Mouse (Mus musculus): ENCODE data around the gene Poc1b. TPM values are rescaled to one million over a fixed set of nuclear protein-coding genes. Genes with fewer than 3 reads are reported as not detected.

Poc1b gene
- polyA plus RNA-seq, 1 experiment = 26.7 TPM

DNA sequence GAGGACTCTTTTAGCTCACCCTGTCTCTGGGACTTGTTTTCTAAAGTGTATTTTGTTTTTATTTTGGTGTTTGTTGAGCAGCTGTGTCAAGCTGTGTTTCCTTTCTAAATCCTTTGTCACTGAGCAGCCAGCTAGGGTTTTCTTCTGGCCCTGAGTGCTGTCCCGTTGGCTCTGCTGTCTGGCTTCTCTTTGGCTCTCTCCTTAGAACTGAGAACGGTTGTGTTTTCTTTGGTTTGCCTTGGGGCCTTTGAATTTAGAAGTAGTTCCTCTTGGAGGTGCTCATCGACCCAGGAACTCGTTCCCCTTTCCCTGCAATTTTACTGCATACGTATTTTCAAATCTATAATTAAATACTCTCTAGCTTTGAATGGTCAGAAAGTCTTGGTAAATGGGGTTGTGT lies 56.2 kb downstream of the Poc1b start:
- TF ChIP-seq CTCF (IDR thresholded peaks at IDR 0.05; ENCODE audit: borderline replicate concordance, extremely low read depth, insufficient read depth, insufficient read length) (no peak), POLR2A (IDR thresholded peaks at IDR 0.05; ENCODE audit: borderline replicate concordance, extremely low read depth, insufficient read depth, insufficient read length, poor library complexity, severe bottlenecking) (no peak)

DNA sequence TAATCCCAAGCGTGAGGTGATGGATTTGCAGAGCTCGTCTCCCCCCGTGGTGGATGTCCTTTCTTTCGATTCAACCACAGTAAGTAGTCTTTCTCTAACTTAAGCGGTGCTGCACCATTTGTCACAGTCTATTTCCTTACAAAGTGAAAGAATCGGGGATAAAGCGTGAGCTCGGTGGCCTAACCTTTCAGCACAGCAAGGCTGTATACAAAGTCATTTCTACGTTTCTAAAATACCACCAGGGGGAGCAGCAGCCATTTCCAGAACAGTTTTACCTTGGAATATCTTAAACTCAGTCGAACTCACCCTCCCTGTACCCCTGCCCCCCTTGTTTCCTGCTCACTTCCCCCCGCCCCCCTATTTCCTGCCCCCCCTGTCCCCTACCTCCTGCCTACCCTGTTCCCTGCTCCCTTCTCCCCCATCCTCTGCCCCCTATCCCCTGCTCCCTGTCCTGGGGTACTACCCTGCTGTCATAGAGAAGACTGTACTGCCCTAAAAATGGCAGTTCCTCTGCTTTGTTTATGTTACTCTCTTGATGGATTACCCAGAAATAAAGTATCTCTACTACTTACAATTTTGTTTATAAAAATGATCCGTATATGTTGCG lies 58.1 kb downstream of the Poc1b start:
- TF ChIP-seq CTCF (IDR thresholded peaks at IDR 0.05; ENCODE audit: borderline replicate concordance, extremely low read depth, insufficient read depth, insufficient read length) (peak; percentile 54; the same call in 1 of the 2 replicates), POLR2A (IDR thresholded peaks at IDR 0.05; ENCODE audit: borderline replicate concordance, extremely low read depth, insufficient read depth, insufficient read length, poor library complexity, severe bottlenecking) (no peak)
- peak; percentile 87 for DNase-seq (ENCODE audit: low read depth)

More for the DNA sequence above, 56.2 kb downstream of the Poc1b start:
- DNase-seq (ENCODE audit: low read depth) = no peak

DNA sequence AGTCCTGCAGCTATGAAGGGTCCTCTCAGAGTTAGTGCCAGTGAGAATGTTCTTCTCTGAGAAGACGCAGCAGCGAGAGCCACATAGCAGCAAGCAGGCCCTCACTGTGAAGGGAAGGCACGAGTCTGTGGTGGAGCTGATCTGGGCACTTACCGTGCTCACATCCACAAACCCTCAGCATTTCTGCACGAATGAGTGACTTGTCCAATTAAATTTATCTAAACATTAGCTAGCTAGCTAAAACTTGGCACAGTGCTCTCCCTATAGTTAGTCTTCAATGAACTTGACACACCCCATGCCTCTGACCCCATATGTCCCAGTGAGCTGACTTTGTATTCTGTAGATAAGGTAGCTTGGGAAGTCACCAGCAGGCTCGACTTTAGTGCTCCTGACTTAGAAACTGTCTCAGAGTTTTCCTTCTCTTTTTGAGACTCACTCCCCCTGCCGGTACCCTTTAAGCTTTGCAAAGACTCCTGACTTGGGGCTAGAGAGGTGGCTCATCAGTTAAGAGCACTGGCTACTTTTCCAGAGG lies 59.0 kb downstream of the Poc1b start:
- DNase-seq (ENCODE audit: low read depth) = peak; percentile 6
- TF ChIP-seq CTCF (IDR thresholded peaks at IDR 0.05; ENCODE audit: borderline replicate concordance, extremely low read depth, insufficient read depth, insufficient read length) (no peak), POLR2A (IDR thresholded peaks at IDR 0.05; ENCODE audit: borderline replicate concordance, extremely low read depth, insufficient read depth, insufficient read length, poor library complexity, severe bottlenecking) (no peak)

DNA sequence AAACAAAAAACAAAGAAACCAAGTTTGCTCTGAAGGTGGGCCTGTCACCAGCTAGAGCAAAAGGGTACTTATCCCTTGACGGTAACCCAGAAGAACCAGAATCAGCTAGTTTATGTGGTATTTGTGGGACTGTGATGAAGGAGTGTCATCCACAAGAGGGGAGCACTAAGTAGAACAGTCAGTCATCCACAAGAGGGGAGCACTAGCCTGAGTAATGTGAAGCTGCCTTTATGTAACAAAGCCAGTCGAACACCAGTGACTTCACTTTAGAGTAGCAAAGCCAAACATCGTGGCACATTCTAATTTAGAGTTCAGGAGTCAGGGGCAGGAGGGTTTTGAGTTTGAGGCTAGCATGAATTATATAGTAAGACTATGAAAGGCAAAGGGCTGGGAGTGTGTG lies 59.6 kb downstream of the Poc1b start:
- TF ChIP-seq CTCF (IDR thresholded peaks at IDR 0.05; ENCODE audit: borderline replicate concordance, extremely low read depth, insufficient read depth, insufficient read length) (no peak; the same call in 1 of the 2 replicates), POLR2A (IDR thresholded peaks at IDR 0.05; ENCODE audit: borderline replicate concordance, extremely low read depth, insufficient read depth, insufficient read length, poor library complexity, severe bottlenecking) (no peak)
- peak; percentile 58 for DNase-seq (ENCODE audit: low read depth)

DNA sequence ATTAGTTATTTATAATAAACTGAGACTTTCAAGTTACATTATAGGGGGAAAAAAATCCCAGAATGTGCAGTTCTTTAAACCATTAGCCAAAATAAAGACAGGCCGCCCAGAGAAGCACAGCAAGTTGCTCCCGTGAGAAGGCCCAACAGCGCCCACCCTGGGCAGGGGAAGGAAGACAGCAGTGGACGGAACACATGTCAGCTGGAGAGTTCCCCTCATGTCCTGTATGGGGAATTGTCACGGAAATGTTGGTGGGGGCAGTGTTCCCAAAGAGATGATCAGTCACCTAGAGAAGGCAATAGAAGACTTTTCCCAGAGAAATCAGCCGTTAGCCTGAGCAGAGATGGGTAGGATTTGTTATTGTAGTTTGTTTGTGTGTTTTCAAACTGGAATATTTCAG lies 61.6 kb downstream of the Poc1b start:
- no peak for TF ChIP-seq POLR2A (IDR thresholded peaks at IDR 0.05; ENCODE audit: borderline replicate concordance, extremely low read depth, insufficient read depth, insufficient read length, poor library complexity, severe bottlenecking)
- TF ChIP-seq CTCF (IDR thresholded peaks at IDR 0.05; ENCODE audit: borderline replicate concordance, extremely low read depth, insufficient read depth, insufficient read length) = 0 out of 2 replicates have a peak, but pooled peaks have one; percentile 27
- no peak for DNase-seq (ENCODE audit: low read depth)

DNA sequence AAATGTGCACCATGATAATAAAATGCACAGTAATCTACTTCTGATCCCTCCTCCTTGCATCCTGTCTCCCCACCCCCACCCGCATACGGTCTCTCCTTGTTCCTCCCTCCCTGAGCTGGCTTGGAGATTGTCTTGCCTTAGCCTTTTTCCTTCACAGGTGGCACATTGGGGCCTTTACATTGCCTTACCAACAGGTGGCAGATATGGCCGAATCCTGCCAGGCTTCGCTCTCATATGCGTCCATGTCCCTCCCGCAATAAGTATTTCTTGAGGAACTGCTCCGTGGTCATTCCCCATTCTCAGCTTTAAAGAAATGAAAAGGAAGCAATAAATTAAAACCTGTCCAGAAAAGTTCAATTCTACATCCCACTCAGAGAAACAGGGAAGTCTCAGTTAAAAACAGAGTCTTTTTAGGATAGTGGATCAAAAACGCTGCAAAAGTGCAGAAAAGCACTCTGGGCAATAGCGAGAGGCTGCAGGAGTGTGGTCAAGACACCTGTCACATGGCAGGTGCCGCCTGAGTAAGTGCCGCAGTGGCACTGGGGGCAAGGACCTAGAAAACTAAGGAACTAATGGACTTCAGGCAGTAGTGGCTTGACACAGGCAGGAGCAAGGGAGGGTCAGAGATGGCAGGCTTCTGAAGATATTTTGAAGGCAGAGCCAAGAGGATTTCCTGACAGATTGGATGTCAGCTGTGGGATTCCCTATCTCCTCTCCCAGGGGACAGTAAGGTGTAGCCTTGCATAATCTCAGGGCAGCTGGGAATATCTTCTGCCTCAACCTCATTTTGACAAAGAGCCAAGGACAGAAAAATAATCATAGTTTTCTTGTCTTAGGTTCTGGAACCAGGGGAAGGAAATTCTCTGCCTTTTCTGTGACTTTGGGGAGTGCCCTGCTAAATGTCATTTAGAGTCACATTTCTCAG lies 62.3 kb downstream of the Poc1b start:
- DNase-seq (ENCODE audit: low read depth) = peak; percentile 29
- no peak for TF ChIP-seq POLR2A (IDR thresholded peaks at IDR 0.05; ENCODE audit: borderline replicate concordance, extremely low read depth, insufficient read depth, insufficient read length, poor library complexity, severe bottlenecking)
- peak; percentile 28; the same call in 1 of the 2 replicates for TF ChIP-seq CTCF (IDR thresholded peaks at IDR 0.05; ENCODE audit: borderline replicate concordance, extremely low read depth, insufficient read depth, insufficient read length)

DNA sequence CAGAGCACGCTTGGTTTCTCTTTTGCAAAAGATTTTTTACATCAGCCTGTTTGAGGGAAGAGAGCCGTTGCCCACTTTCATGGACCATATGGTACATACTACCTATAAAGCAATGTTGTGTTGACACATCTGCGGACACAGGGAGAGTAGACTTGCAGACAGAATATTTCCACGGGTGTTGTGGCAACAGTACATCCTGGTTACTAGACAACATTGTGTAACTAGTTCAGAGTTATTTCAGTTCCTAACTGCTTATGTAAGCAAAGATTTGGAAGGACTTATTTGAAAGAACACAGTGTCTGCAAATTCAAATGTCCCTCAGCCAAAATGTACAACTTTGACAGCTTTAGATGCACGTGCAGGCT lies 62.9 kb downstream of the Poc1b start:
- no peak for TF ChIP-seq CTCF (IDR thresholded peaks at IDR 0.05; ENCODE audit: borderline replicate concordance, extremely low read depth, insufficient read depth, insufficient read length)
- TF ChIP-seq POLR2A (IDR thresholded peaks at IDR 0.05; ENCODE audit: borderline replicate concordance, extremely low read depth, insufficient read depth, insufficient read length, poor library complexity, severe bottlenecking) = no peak
- DNase-seq (ENCODE audit: low read depth) = no peak

DNA sequence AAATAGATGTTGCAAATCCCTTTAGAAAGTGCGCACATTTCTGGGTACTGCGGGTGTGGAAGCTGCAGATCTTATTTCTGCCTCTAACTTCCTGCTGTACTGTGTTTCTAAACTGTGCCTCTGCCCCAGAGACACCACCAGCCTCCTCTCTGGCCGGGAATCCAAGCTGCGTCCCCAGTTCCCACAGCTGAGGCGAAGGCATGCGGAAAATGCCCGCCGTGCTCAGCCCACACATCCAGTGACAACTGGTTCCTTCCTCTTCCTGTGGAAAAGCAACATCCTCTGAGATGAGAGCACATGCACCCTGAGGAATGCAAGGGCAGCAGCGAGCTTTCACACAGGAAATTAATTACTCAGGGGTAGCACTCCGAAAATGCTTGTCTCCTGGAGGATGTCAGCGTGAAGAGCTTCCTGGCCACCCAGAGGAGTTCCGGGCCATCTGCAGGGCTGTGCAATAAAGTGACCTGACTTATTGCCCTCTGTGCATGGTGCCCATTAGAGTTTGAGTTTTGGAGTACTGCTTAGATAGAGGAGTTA lies 65.2 kb downstream of the Poc1b start:
- TF ChIP-seq CTCF (IDR thresholded peaks at IDR 0.05; ENCODE audit: borderline replicate concordance, extremely low read depth, insufficient read depth, insufficient read length) = peak; percentile 11; the same call in 1 of the 2 replicates
- TF ChIP-seq POLR2A (IDR thresholded peaks at IDR 0.05; ENCODE audit: borderline replicate concordance, extremely low read depth, insufficient read depth, insufficient read length, poor library complexity, severe bottlenecking) = no peak
- DNase-seq (ENCODE audit: low read depth) = peak; percentile 53

DNA sequence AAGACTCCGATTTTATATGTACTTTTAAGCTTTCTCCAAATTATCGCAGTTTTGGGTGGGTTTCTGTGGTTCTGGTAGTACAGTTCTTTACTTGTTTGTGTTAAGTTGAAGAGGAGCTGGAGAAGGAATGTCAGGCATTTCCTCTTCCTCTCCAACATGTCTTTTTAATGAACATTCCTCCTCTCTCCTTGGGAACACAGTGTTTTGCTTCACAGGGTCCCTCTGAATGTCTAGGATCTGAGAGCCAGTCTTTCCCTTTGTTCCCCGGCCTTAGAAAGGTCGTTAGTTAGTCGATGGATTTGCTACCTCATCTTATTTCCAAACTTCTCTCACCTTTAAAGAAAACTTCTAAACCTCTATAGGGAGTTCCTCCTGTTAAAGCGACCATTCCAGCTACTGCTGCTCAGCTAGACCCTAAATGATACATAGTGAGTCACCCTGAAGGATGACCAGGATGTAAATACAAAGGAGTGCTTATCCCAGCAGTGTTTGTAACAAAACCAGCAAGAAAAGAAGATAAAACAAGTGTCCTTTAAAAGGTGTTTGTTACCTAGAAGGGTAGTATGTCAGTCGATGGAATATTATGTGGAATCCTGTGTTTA lies 66.2 kb downstream of the Poc1b start:
- no peak for TF ChIP-seq CTCF (IDR thresholded peaks at IDR 0.05; ENCODE audit: borderline replicate concordance, extremely low read depth, insufficient read depth, insufficient read length)
- no peak for TF ChIP-seq POLR2A (IDR thresholded peaks at IDR 0.05; ENCODE audit: borderline replicate concordance, extremely low read depth, insufficient read depth, insufficient read length, poor library complexity, severe bottlenecking)
- DNase-seq (ENCODE audit: low read depth) = no peak

DNA sequence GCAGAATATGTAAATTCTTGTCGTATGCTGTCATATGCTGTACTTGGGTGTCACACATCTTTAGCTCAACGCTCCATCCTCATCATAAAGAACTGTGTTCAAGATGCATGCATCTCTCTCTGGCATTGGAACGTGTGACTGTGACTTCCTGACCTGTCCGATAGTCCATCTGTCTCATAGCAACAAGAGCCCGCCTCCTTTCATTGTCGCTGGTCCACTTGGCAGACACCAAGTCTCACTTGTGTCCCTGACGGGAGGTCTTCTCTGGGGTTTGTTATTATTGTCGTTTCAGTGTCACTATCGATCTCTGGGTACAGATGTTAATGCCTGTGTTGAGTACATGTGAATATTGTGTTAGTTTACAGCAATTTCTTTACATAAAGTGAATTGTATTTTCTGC lies 70.1 kb downstream of the Poc1b start:
- DNase-seq (ENCODE audit: low read depth) = no peak
- TF ChIP-seq CTCF (IDR thresholded peaks at IDR 0.05; ENCODE audit: borderline replicate concordance, extremely low read depth, insufficient read depth, insufficient read length) (no peak), POLR2A (IDR thresholded peaks at IDR 0.05; ENCODE audit: borderline replicate concordance, extremely low read depth, insufficient read depth, insufficient read length, poor library complexity, severe bottlenecking) (no peak)

DNA sequence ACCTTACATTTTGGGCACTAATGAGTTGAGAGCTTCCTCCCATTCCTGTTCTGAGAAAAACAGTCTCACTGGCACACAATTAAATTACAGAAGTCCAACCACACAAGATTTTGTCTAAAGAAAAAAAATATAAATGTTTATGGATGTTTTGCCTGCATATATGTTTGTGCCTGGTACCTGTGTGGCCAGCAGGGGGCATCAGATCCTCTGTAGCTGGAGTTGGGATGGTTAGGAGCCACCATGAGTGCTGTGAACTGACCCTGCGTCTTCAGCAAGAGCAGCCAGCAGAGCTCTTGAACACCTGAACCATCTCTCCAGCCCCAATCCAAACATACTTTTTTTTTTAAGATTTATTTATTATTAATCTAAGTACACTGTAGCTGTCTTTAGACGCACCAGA lies 71.3 kb downstream of the Poc1b start:
- TF ChIP-seq POLR2A (IDR thresholded peaks at IDR 0.05; ENCODE audit: borderline replicate concordance, extremely low read depth, insufficient read depth, insufficient read length, poor library complexity, severe bottlenecking) = no peak
- no peak; the same call in 1 of the 2 replicates for TF ChIP-seq CTCF (IDR thresholded peaks at IDR 0.05; ENCODE audit: borderline replicate concordance, extremely low read depth, insufficient read depth, insufficient read length)
- DNase-seq (ENCODE audit: low read depth) = no peak

All from brain, embryonic 14.5 days (tissue).